Mouse (Mus musculus): ENCODE results near the gene Khdc1c. TPM values are rescaled to one million over a fixed set of nuclear protein-coding genes. Genes with fewer than 3 reads are reported as not detected.

The Khdc1c gene
- total and polyA plus RNA-seq, 2 experiments: not detected

DNA sequence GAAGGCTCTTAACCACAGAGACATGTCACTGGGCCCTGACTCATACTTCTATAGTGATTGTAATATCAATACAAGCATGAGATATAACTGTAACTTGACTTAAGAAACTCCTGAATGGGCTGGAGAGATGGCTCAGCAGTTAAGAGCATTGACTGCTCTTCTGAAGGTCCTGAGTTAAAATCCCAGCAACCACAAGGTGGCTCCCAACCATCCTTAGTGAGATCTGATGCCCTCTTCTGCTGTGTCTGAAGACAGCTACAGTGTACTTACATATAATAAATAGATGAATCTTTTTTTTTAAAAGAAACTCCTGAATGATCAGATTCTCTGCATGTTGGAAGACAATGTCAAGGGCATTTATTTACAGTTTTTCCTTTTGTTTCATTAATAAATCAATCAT is 51.2 kb downstream of the Khdc1c start:
- Histone ChIP-seq H3K79me2 (ENCODE audit: control insufficient read depth, insufficient read depth, low read length) (no peaks in the 10 kb centered on the region), H3K4me1 (ENCODE audit: control insufficient read depth, insufficient read depth, low read length) (no peaks in the 10 kb centered on the region), H3K9ac (ENCODE audit: low read depth, low read length) (no peak overlapping the region), H3K4me3 (ENCODE audit: insufficient read depth, low read depth, low read length) (no peak overlapping the region), H3K27me3 (ENCODE audit: control insufficient read depth, insufficient read depth, low read length) (no peaks in the 10 kb centered on the region), H3K36me3 (ENCODE audit: control insufficient read depth, insufficient read depth, low read length) (no peaks in the 10 kb centered on the region), H3K27ac (replicated peaks; ENCODE audit: insufficient read depth, low read depth, low read length) (no peak overlapping the region)
- DNase-seq (ENCODE audit: extremely low read depth, low read depth, low spot score): no peak
- TF ChIP-seq CTCF (IDR thresholded peaks at IDR 0.05; ENCODE audit: low read depth, low read length): no peak
- no peak for TF ChIP-seq POLR2A (IDR thresholded peaks at IDR 0.05; ENCODE audit: extremely low read depth, insufficient read depth, low read length)

Other genes with a start within 250 kb of the Khdc1c start
- 6.2 and 8.1 TPM in 2 replicates for gene Tmem14a, start 149.8 kb upstream of the Khdc1c start, total RNA-seq (2014; rRNA removed)
- gene Tmem14a, start 149.8 kb upstream of the Khdc1c start, polyA plus RNA-seq (2012; rRNA removed): 3.0 and 3.8 TPM in 2 replicates
- 1,830 and 2,301 TPM in 2 replicates for gene Gsta3, start 127.7 kb upstream of the Khdc1c start, total RNA-seq (2014; rRNA removed)
- 586 and 693 TPM in 2 replicates for gene Gsta3, start 127.7 kb upstream of the Khdc1c start, polyA plus RNA-seq (2012; rRNA removed)
- not detected in 2 replicates for gene Khdc1a, start 18.7 kb upstream of the Khdc1c start, total RNA-seq (2014; rRNA removed)
- gene Khdc1a, start 18.7 kb upstream of the Khdc1c start, polyA plus RNA-seq (2012; rRNA removed): not detected in 2 replicates
- not detected in 2 replicates for gene Khdc1b, start 15.2 kb downstream of the Khdc1c start, total RNA-seq (2014; rRNA removed)
- gene Khdc1b, start 15.2 kb downstream of the Khdc1c start, polyA plus RNA-seq (2012; rRNA removed): not detected in 2 replicates